Mouse (Mus musculus): ENCODE results near the gene Krt76.

The Krt76 gene

GRCm38 (mm10) chr15:101845971-101846403 lies 46.7 kb downstream of the Krt76 start:
- DNase-seq (ENCODE audit: low read depth, low spot score), result no peak
- no peaks in the 10 kb centered on the region for H3K36me3 ChIP-seq (ENCODE audit: control insufficient read depth, insufficient read depth, low read length, poor library complexity, severe bottlenecking)
- no peaks in the 10 kb centered on the region for H3K27me3 ChIP-seq (ENCODE audit: control insufficient read depth, insufficient read depth, low read length, poor library complexity, severe bottlenecking)

- no peak for DNase-seq (ENCODE audit: low read depth, low spot score)
- Histone ChIP-seq H3K27me3 (ENCODE audit: control insufficient read depth, insufficient read depth, low read length, poor library complexity, severe bottlenecking) (no peaks in the 10 kb centered on the region), H3K36me3 (ENCODE audit: control insufficient read depth, insufficient read depth, low read length, poor library complexity, severe bottlenecking) (no peaks in the 10 kb centered on the region)
These were observed 49.5 kb downstream of the Krt76 start for GRCm38 (mm10) chr15:101843192-101843591.

GRCm38 (mm10) chr15:101834784-101835328 lies 57.9 kb downstream of the Krt76 start:
- Histone ChIP-seq H3K27me3 (ENCODE audit: control insufficient read depth, insufficient read depth, low read length, poor library complexity, severe bottlenecking) (no peaks in the 10 kb centered on the region), H3K36me3 (ENCODE audit: control insufficient read depth, insufficient read depth, low read length, poor library complexity, severe bottlenecking) (no peaks in the 10 kb centered on the region)
- no peak for DNase-seq (ENCODE audit: low read depth, low spot score)
